Mouse (Mus musculus): ENCODE data around the gene Prkar2b. TPM values are rescaled to one million over a fixed set of nuclear protein-coding genes. Genes with fewer than 3 reads are reported as not detected.

Gene Prkar2b
- total RNA-seq, 2 experiments from 2014 or later: 72.3 to 76.7 TPM

GRCm38 (mm10) chr12:31926661-31927061, 134.4 kb downstream of the Prkar2b start:
- DNase-seq (ENCODE audit: low spot score in 2 of 2): peak; percentile 76 to 77

- no peak for DNase-seq (ENCODE audit: low spot score in 2 of 2)
Measured at GRCm38 (mm10) chr12:31925343-31925742, 135.8 kb downstream of the Prkar2b start.

DNA sequence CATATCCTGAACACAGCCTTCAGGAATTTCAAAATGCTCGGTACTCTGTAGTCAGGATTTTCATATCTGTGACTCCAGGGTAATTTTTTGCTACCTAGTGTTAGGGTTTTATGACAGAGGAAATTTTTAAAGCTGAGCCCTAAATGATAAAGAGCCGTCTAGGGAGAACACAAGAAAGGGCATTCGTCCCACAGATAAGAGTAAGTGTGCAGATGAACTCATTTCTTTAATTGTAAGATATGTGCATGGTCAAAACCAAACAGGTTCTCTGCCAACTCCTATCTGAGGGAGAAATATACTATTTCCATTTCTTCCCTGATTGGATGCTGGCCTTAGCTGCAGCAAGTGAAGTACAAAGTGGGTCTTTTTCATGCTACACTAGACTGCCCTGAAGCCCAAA, 137.0 kb downstream of the Prkar2b start:
- no peak for DNase-seq (ENCODE audit: low spot score in 2 of 2)

DNA sequence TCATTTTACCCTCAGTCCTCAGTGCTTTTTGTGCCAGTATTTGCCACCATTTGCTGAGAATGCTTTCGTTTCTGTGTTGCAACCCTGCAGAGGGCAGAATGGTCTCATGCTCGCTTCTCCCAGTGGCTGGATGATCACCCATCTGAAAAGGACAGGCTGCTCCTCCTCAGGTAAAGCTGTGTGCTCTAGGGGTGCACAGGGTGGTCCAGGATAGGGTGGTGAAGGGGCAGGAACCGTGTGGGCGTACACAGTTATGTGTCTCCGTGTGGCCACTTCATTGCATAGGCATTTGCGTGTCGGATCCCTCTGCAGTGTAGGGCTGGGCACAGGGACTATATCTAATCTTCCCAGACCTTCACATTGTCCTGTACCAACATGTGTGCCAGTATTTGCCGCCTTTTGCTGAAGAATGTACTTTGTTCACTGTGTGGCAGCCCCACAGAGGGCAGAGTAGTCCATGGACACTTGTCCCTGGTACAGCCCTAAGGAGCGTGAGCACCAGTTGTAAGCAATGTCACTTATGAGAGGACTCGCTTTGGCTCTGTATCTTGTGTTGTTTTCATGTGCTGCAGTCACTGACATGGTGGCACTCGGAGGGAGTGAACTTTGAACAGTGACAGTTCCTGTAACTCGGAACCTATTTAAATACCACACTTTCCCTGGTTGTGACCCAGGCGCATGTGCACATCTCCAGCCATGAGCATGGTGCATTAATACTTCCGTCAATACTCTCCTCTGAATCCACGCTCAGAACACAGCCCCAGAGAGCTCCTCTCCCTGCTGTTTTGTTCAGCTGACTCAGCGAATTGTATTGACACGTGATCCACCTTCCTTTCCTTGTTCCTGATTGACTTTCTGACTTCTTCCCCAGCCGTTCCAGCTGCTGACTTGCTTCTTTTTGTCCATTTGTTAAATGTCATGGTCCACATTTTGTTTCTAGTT, 140.4 kb downstream of the Prkar2b start:
- DNase-seq (ENCODE audit: low spot score in 2 of 2): no peak

GRCm38 (mm10) chr12:31917245-31917644, 143.9 kb downstream of the Prkar2b start:
- no peak for DNase-seq (ENCODE audit: low spot score in 2 of 2)

DNA sequence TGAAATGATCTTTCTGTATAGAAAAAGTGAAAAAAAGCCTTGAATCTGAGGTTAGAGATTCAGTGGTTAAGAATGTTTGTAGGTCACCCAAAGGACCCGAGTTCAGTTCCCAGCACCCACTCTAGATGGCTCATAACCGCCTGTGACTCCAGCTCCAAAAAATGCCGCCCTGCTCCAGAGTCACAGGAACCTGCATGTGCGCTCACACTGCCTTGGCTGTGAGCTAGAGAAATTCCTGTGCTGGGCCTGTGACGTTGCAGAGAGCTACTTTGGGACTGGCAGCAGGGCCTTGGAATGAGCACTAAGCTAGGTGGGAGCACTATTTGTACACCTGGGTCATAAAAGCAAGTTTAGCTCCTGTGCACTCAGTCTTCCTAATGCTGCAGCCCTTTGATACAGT, 144.4 kb downstream of the Prkar2b start:
- no peak for DNase-seq (ENCODE audit: low spot score in 2 of 2)

- DNase-seq (ENCODE audit: low spot score in 2 of 2): no peak
Measured at GRCm38 (mm10) chr12:31913614-31914013, 147.5 kb downstream of the Prkar2b start.

GRCm38 (mm10) chr12:31912966-31913551, 148.0 kb downstream of the Prkar2b start:
- DNase-seq (ENCODE audit: low spot score in 2 of 2): no peak

Other genes starting within 250 kb of the Prkar2b start
- gene Hbp1, start 110.8 kb downstream of the Prkar2b start, total RNA-seq (2021): 10 to 100 TPM; 20.9 to 21.2 TPM
- gene Pik3cg, start 147.4 kb upstream of the Prkar2b start, total RNA-seq (2021): 1 to 10 TPM; 3.2 to 3.3 TPM